Mouse (Mus musculus) right cerebral cortex, postnatal 4 days (tissue): ENCODE data around the gene Ly6c1.
"Not testable (repeated sequence)": the region's sequence is repeated elsewhere in the genome, so short reads cannot be mapped to it uniquely, and the experiment has no call there.

ENCODE experiments used
- DNase-seq: peaks from one replicate; pipeline ENCODE4 v3.0.0-alpha.2; 2022

Ly6c1 gene

DNA sequence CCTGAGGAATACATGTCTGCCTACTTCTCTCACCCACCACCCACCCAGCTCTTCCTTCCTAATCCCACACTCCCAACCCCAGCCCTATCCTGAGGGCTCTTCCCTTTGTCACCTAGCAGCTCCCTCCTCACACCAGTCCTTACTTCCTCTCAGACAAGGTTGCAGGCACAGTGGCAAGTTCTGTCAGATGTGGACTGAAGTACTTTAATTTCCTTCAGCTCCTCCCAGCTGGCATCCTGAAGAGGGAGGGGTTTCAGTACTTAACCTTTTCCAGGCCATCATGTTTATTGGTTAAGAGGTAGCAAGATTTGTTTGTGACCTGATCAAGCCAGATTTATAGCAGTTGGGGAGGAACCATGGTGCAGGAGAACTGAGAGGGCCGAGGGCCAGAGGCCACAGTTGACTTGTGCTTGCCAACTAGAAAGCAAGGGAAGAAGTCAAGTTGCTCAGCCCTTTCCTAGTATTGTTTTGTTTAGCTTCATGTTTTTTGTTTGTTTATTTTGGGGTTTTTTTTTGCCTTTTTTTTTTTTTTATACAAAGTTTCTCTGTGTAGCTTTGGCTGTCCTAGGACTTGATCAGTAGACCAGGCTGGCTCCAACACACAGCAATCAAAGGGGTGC is at the start of gene Ly6c1:
Ly6c1 (minus strand) TSS at position 189 of the 620 bp plus-strand sequence.
- DNase-seq: not testable (repeated sequence)

DNA sequence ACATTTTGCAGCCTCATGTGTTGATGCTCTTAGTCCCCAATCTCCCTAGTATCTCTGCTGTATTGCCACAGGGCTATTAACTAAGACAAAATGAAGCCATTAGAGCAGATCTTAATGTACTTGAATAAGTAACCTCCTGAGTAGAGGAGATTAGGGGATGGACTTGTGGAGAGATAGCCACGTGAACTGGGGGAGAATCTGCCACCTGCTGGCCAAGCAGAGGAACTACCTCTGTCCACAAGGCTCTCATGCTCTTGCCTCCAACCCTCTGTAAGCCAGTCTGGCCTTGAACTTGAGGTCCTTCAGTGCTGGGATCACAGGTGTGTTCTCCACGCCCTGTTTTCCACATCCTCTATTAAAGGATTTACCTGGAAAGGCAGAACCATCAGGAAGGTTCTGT is 39.4 kb upstream of the Ly6c1 start:
- DNase-seq: not testable (repeated sequence)

DNA sequence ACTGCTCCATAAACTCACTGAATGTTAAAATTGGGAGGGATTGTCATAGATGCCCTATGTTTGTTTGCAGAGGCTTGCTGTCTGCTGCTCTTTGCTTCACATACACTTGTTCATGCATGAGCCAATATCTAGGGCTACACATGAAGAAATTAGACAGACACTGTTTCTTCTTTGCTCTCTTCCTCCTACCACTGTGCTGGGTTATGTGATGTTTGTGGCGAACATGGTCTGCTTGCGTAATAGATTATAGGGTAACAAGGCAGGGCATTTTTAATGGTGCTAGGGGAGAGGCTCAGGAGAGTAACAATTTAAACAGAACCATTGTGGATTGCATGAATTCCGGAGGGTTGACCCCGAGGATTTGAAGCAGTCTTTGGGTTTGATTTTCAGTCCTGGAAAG is 21.3 kb upstream of the Ly6c1 start:
- no peak for DNase-seq

DNA sequence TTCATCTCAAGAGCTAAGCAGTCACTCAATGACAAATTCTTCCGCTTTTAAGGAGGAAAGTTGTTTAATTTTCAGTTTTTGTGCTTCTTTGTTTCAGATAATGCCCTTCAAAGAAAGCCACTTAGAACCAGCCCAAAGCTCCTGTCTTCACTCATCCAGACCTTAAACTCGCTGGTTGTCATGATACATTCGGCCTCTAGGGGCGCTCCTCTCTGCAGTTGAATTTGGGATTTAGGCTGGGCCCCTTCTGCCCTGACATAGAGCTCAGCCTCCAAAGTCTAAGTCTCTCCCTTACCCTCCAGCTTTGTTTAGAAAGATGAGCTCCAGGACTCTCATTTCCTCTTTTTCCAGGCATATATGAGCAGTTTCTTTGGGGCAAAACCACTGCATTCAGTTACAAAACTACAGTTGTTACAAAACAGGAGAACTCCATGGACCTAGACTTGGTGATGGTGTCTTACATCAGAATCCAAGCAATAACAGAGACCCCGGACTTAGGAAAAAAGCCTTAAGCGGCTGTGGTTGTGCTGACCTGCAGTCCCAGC is 13.5 kb upstream of the Ly6c1 start:
- peak; percentile 67 for DNase-seq

DNA sequence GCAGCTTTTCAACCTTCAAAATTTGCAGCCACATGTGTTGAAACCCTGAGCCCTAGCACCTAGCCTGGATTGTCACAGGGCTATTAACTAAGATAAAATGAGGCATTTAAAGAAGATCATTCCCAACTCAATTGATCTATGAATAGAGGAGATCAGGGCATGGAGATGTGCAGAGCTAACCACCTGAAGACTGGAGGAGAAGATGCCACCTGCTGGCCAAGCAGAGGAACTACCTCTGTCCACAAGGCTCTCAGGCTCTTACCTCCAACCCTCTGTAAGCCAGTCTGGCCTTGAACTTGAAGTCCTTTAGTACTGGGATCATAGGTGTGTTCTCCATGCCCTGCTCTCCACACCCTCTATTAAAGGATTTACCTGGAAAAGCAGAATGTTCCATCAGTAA is 11.9 kb upstream of the Ly6c1 start:
- DNase-seq: peak; percentile 11

GRCm38 (mm10) chr15:75055985-75056384 is 7.4 kb upstream of the Ly6c1 start:
- no peak for DNase-seq

- not testable (repeated sequence) for DNase-seq
These were observed 6.8 kb upstream of the Ly6c1 start for GRCm38 (mm10) chr15:75055425-75055824.

GRCm38 (mm10) chr15:75052414-75052813 is 3.8 kb upstream of the Ly6c1 start:
- not testable (repeated sequence) for DNase-seq

DNA sequence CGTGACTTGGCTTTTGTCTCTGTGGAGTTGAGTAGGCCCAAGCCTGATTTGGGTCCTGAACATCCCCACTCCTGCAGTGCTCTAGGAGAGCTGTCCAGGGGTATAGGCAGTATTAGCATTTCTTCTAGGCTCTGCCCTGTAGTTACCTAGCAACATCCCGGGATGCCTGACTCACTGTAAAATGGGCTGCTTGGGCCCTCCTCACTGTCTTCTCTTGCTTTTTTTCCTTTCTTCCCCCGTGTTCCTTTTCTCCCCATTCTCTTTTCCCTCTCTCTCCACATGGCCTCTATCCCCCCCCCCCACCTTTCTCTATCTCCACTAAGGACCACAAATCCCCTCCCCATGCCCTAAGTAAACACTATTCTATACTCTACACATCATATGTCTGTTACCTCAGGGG is 2.5 kb upstream of the Ly6c1 start:
- DNase-seq: not testable (repeated sequence)

DNA sequence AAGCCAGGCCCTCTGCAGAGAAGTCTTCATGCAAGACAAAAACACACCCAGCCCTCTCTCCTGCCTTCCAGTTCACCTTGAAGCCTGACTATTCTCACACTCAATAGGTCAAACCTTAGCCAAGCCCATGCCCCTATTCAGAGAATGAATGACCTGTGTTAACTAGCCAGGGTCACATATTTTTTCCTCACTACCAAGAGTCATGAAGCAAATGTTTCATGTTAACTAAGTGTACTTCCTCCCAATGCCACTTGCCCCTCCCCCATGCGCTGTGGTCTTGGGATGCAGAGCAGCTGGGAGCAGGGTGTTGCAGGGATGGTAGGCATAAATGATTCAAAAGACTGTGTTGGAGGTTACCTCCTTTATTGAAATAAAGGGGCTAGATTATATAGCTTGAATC is 2.0 kb upstream of the Ly6c1 start:
- not testable (repeated sequence) for DNase-seq

GRCm38 (mm10) chr15:75049811-75050210 is 1.2 kb upstream of the Ly6c1 start:
- not testable (repeated sequence) for DNase-seq

DNA sequence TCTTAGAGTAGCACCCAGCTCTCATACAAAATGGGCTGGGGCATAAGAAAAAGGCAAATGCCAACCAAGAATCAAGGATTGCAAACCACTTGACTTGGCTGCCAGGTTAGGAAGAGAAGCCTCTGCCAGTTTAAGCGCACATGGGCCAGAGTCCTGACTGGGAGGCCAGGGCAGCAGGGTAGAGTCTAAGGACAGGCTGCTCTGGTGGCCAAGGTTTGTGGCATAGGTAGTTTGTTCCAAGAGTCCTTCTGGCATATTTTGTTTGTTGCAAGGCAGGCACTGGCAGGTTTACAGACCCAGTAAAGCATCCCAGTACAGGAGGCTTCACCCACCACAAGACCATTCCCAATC is 685 bp downstream of the Ly6c1 start:
- DNase-seq: not testable (repeated sequence)

DNA sequence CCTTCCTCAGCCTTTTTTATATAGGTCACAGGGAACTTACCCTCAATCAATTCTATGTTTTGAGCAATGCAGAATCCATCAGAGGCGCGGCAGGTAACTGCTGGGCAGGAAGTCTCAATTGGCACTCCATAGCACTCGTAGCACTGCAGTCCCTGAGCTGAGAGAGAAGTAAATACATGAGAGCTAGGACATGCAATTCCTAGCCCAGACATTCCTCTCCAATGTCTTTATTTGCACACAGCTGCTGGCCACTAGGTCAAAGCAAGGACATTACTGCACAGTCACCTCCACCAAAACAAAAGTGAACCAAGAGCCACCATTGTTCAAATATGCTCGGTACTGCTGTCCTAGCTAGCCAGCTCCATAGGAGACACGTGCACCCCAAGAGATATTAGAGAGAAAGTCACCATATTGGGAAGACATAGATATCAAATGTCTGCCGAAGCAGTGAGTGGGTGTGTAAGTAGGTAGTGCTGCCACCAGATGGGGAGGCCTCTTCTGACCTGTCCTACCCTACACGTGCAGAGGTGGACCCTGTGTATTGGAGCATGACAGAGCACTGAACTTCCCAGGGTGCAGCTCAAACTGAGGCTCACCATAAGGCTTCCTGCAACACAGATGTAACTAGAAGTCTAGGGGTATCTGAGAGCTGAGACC is 1.2 kb downstream of the Ly6c1 start:
- not testable (repeated sequence) for DNase-seq

- DNase-seq: not testable (repeated sequence)
These were observed 3.1 kb downstream of the Ly6c1 start for GRCm38 (mm10) chr15:75045501-75045900.

GRCm38 (mm10) chr15:75021020-75021759 is 27.4 kb downstream of the Ly6c1 start:
- DNase-seq: not testable (repeated sequence)

GRCm38 (mm10) chr15:75019446-75019845 is 29.2 kb downstream of the Ly6c1 start:
- DNase-seq: not testable (repeated sequence)
